Mouse (Mus musculus): ENCODE results near the gene Efna5. TPM values are rescaled to one million over a fixed set of nuclear protein-coding genes. Genes with fewer than 3 reads are reported as not detected.
A peak's percentile ranks its signal among the peaks of the same experiment; 100 is the strongest.

Efna5 gene
- polyA plus RNA-seq, 1 experiment from 2014 or later, result 65.4 TPM

DNA sequence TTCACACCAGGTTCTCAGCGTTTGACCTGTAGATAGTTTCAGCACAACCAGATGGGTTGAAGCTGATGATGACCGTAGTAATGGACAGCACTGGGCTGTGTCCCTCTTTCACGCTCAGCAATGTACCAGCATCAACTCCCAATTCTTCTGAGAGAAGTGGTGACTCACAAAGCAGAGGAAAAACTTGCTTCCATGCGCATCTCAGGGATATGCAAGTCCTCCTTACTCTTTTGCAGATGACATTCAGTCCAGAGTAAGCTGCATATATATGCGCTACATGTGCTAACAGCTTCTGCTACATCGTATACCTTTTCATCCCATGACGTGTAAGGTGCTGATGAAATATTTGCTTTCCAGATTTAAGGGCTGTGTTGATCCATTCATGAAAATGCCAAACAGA, 224.1 kb downstream of the Efna5 start:
- Histone ChIP-seq H3K9ac (replicated peaks; ENCODE audit: low read depth, low read length) (no peak overlapping the region), H3K9me3 (ENCODE audit: control insufficient read depth, low read length) (no peaks in the 10 kb centered on the region), H3K27me3 (ENCODE audit: control insufficient read depth, insufficient read depth, low read length) (no peaks in the 10 kb centered on the region), H3K4me1 (ENCODE audit: control insufficient read depth, insufficient read depth, low read length) (peaks cover 12% of the 10 kb centered on the region; the same call in 1 of the 2 replicates), H3K4me3 (ENCODE audit: low read depth, low read length) (no peak overlapping the region), H3K36me3 (ENCODE audit: control insufficient read depth, insufficient read depth, low read length) (no peaks in the 10 kb centered on the region), H3K4me2 (ENCODE audit: low read depth, low read length) (no peak overlapping the region), H3K27ac (ENCODE audit: low read depth, low read length) (no peak overlapping the region)
- ATAC-seq (ENCODE audit: low read depth), result no peak
- WGBS, result 82% methylated on average over 7 of the region's 7 CpGs

DNA sequence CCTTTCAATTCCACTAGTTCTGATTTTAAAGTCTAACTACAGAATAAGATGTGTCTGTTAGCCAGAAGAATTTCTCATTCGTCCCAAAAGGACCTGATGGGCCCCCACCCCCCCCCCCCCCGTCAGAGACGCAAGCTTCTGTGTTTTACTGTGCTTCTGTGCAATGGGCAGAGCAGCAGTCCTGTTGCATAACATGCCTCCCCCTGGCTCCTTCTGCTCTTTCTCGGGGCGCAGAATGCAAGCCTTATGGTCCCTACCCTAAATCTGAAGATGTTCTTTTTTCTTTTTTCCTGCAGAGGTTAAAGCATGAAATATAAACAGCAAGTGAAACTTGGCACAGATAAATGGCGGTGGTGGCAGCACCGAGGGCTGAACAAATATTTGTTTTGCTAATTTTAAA, 224.5 kb downstream of the Efna5 start:
- WGBS, result 62% methylated on average over 7 of the region's 7 CpGs
- H3K4me2 ChIP-seq (ENCODE audit: low read depth, low read length), result no peak overlapping the region
- H3K4me1 ChIP-seq (ENCODE audit: control insufficient read depth, insufficient read depth, low read length), result peaks cover 9% of the 10 kb centered on the region; the same call in 1 of the 2 replicates
- H3K36me3 ChIP-seq (ENCODE audit: control insufficient read depth, insufficient read depth, low read length), result no peaks in the 10 kb centered on the region
- no peak overlapping the region for H3K9ac ChIP-seq (replicated peaks; ENCODE audit: low read depth, low read length)
- ATAC-seq (ENCODE audit: low read depth), result no peak
- no peaks in the 10 kb centered on the region for H3K27me3 ChIP-seq (ENCODE audit: control insufficient read depth, insufficient read depth, low read length)
- H3K4me3 ChIP-seq (ENCODE audit: low read depth, low read length), result no peak overlapping the region
- H3K9me3 ChIP-seq (ENCODE audit: control insufficient read depth, low read length), result no peaks in the 10 kb centered on the region
- H3K27ac ChIP-seq (ENCODE audit: low read depth, low read length), result no peak overlapping the region

DNA sequence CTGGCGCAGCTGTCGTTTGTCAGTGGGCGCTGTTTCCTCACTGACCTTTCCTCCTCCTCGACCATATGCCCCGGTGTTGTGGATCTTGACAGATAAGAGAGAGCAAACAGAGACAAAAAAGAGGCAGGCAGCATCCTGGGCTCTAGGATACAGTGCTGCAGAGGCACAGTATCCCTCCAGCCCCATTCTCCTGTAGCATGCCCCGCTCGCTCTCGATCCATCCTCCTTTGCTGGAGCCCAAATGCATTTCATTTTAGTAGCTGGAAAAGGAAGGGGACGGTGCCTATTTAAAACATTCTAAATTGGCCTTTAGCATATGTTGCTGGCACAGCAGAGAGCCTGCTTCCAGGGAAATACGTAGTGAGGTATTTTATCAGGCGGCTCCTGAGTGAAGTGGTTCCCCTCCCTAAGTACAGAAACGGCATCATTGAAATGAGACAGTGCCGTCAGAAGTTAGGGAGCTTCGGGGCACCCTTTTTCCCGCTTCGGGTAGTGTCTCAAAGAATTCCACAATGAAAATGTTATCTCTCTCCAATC, 225.2 kb downstream of the Efna5 start:
- H3K27ac ChIP-seq (ENCODE audit: low read depth, low read length), result no peak overlapping the region
- no peaks in the 10 kb centered on the region for H3K36me3 ChIP-seq (ENCODE audit: control insufficient read depth, insufficient read depth, low read length)
- no peaks in the 10 kb centered on the region for H3K9me3 ChIP-seq (ENCODE audit: control insufficient read depth, low read length)
- H3K4me1 ChIP-seq (ENCODE audit: control insufficient read depth, insufficient read depth, low read length), result peaks cover 5% of the 10 kb centered on the region; the same call in 1 of the 2 replicates
- no peak overlapping the region for H3K4me2 ChIP-seq (ENCODE audit: low read depth, low read length)
- no peak for ATAC-seq (ENCODE audit: low read depth)
- H3K27me3 ChIP-seq (ENCODE audit: control insufficient read depth, insufficient read depth, low read length), result no peaks in the 10 kb centered on the region
- no peak overlapping the region for H3K4me3 ChIP-seq (ENCODE audit: low read depth, low read length)
- 62% methylated on average over 16 of the region's 16 CpGs for WGBS
- no peak overlapping the region for H3K9ac ChIP-seq (replicated peaks; ENCODE audit: low read depth, low read length)

DNA sequence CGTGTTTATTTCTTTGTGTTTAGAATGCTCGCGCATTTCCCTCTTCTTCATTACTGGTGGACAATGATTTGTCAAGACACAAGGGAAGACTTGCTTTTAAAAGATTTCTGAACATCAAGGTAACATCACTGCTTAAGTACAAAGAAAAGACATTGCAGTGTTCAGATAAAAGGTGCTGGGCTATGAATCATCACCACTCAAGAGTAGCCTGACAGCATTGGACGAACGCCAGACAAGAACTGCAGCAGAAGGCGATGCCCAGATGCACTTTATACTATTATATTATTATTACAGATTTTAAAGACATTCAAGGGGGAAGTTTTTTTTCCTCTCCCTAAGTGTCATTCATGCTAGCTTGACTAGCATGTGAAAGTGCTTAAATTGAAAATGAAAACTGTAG, 228.7 kb downstream of the Efna5 start:
- H3K36me3 ChIP-seq (ENCODE audit: control insufficient read depth, insufficient read depth, low read length), result no peaks in the 10 kb centered on the region
- H3K4me3 ChIP-seq (ENCODE audit: low read depth, low read length), result no peak overlapping the region
- H3K9me3 ChIP-seq (ENCODE audit: control insufficient read depth, low read length), result no peaks in the 10 kb centered on the region
- ATAC-seq (ENCODE audit: low read depth), result 0 out of 2 replicates have a peak, but pooled peaks have one; percentile 60
- H3K27me3 ChIP-seq (ENCODE audit: control insufficient read depth, insufficient read depth, low read length), result no peaks in the 10 kb centered on the region
- H3K9ac ChIP-seq (replicated peaks; ENCODE audit: low read depth, low read length), result no peak overlapping the region
- peaks cover 5% of the 10 kb centered on the region; the same call in 1 of the 2 replicates for H3K4me1 ChIP-seq (ENCODE audit: control insufficient read depth, insufficient read depth, low read length)
- WGBS, result 57% methylated on average over 6 of the region's 6 CpGs
- no peak overlapping the region for H3K27ac ChIP-seq (ENCODE audit: low read depth, low read length)
- H3K4me2 ChIP-seq (ENCODE audit: low read depth, low read length), result no peak overlapping the region

DNA sequence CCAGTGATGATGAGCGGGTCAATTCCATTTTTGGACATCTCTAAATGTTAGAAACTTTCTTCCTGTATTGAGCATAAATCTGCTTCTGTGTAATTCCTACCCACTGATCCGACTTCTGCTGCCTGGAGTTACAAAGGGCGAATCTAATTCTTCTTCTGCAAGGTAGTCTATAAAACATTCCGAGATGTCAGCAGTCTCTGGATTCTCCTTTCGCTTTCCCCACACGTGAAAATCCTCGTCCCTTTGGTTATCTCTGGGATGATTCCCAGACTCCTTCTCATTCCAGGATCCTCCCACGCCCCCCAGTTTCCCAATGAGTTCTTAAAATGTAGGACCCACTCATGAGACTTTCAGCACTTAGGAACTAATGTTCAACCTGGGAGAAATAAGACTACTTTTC, 229.4 kb downstream of the Efna5 start:
- Histone ChIP-seq H3K9me3 (ENCODE audit: control insufficient read depth, low read length) (no peaks in the 10 kb centered on the region), H3K4me2 (ENCODE audit: low read depth, low read length) (no peak overlapping the region), H3K9ac (replicated peaks; ENCODE audit: low read depth, low read length) (no peak overlapping the region), H3K4me1 (ENCODE audit: control insufficient read depth, insufficient read depth, low read length) (peaks cover 5% of the 10 kb centered on the region; the same call in 1 of the 2 replicates), H3K4me3 (ENCODE audit: low read depth, low read length) (no peak overlapping the region), H3K27me3 (ENCODE audit: control insufficient read depth, insufficient read depth, low read length) (no peaks in the 10 kb centered on the region), H3K36me3 (ENCODE audit: control insufficient read depth, insufficient read depth, low read length) (no peaks in the 10 kb centered on the region), H3K27ac (ENCODE audit: low read depth, low read length) (no peak overlapping the region)
- 61% methylated on average over 8 of the region's 8 CpGs for WGBS
- no peak for ATAC-seq (ENCODE audit: low read depth)

DNA sequence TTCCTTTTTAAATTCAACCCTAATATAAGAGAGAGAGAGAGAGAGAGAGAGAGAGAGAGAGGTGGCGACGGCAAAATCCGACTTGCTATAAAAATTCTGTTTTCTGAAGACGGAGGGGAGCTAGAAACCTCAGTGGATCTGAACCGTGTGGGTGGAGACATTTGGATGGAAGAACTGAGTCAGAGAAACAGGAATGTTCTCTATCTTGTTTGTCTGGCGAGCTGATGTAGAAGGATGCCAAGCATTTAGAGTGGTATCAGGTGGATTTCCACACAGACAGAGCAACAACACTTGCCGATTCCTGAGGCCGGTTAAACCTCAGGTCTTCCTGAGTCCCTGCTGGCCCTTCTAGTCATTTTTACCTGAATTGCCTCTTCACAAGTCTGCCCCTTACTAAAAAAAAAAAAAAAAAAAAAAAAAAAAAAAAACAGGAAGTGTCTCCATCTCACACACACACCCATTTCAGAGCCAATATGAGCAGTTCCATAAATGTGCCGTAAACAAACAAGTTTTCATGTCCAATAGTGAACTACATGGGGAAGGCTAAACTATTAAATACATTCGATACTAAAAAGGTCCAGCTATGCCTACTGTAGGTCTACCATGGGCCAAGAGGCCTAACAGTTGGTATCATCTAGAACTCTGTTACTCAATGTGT, 231.7 kb downstream of the Efna5 start:
- H3K9me3 ChIP-seq (ENCODE audit: control insufficient read depth, low read length), result no peaks in the 10 kb centered on the region
- H3K4me3 ChIP-seq (ENCODE audit: low read depth, low read length), result no peak overlapping the region
- no peaks in the 10 kb centered on the region for H3K27me3 ChIP-seq (ENCODE audit: control insufficient read depth, insufficient read depth, low read length)
- H3K36me3 ChIP-seq (ENCODE audit: control insufficient read depth, insufficient read depth, low read length), result no peaks in the 10 kb centered on the region
- no peak overlapping the region for H3K27ac ChIP-seq (ENCODE audit: low read depth, low read length)
- no peak overlapping the region for H3K4me2 ChIP-seq (ENCODE audit: low read depth, low read length)
- no peak overlapping the region for H3K9ac ChIP-seq (replicated peaks; ENCODE audit: low read depth, low read length)
- 94% methylated on average over 10 of the region's 10 CpGs for WGBS
- 0 out of 2 replicates have a peak, but pooled peaks cover 5% of the 10 kb centered on the region for H3K4me1 ChIP-seq (ENCODE audit: control insufficient read depth, insufficient read depth, low read length)
- ATAC-seq (ENCODE audit: low read depth), result no peak

DNA sequence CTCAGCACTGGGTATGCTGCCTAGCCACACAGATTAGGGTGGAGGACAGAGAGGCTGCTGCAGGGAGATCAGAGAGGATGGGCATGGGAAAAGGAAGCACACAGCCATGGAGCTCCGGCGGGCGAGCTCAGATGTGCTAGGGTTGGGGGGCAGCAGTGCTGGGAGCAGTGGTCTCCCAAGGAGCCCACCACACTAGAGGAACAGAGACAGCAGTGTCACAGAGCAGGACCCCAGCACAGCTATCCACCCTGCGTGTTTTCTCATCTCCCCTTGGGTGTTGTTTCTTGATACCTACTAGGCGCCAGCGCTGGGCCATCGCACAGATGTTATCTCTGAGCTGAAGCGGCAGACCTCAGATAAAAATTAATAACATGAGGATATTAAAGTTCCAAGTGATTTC, 234.3 kb downstream of the Efna5 start:
- Histone ChIP-seq H3K4me1 (ENCODE audit: control insufficient read depth, insufficient read depth, low read length) (no peaks in the 10 kb centered on the region), H3K27me3 (ENCODE audit: control insufficient read depth, insufficient read depth, low read length) (no peaks in the 10 kb centered on the region), H3K9me3 (ENCODE audit: control insufficient read depth, low read length) (no peaks in the 10 kb centered on the region), H3K27ac (ENCODE audit: low read depth, low read length) (no peak overlapping the region), H3K36me3 (ENCODE audit: control insufficient read depth, insufficient read depth, low read length) (no peaks in the 10 kb centered on the region), H3K4me3 (ENCODE audit: low read depth, low read length) (no peak overlapping the region), H3K9ac (replicated peaks; ENCODE audit: low read depth, low read length) (no peak overlapping the region), H3K4me2 (ENCODE audit: low read depth, low read length) (no peak overlapping the region)
- ATAC-seq (ENCODE audit: low read depth), result no peak
- 84% methylated on average over 8 of the region's 8 CpGs for WGBS

DNA sequence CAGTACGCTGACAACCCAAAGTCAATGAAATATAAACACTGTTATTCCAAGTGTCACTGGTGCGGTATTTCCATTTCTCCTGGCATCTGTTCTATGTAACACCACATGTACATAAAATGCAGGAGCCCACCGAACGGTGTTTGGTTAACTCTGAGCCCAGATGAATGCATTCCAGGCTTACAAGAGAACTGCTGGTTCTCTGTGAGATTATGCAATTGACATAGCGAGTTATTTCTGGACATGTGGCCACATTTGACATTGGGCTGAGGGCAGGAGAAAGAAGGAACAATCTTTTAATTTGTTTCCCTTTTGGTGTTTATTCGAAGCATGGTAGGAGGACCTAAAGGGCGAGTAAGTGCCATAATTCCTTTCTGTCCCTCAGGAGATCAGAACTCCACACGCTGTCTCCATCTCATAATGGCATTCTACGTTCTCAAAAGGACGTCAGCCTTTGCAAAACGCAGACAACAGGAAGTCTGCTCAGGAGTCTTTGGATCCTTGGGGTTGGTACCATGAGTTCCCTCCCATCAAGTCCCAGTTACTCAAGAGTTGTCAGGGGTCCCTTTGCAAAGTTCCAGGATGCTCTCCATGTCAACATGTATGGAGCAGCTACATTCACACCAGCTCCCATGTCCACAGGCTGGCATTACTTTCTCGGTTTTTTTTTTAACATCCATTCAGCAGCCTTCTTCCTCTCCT, 238.5 kb downstream of the Efna5 start:
- Histone ChIP-seq H3K4me3 (ENCODE audit: low read depth, low read length) (no peak overlapping the region), H3K4me1 (ENCODE audit: control insufficient read depth, insufficient read depth, low read length) (no peaks in the 10 kb centered on the region), H3K36me3 (ENCODE audit: control insufficient read depth, insufficient read depth, low read length) (no peaks in the 10 kb centered on the region), H3K9ac (replicated peaks; ENCODE audit: low read depth, low read length) (no peak overlapping the region), H3K4me2 (ENCODE audit: low read depth, low read length) (no peak overlapping the region), H3K27ac (ENCODE audit: low read depth, low read length) (no peak overlapping the region), H3K27me3 (ENCODE audit: control insufficient read depth, insufficient read depth, low read length) (no peaks in the 10 kb centered on the region), H3K9me3 (ENCODE audit: control insufficient read depth, low read length) (no peaks in the 10 kb centered on the region)
- 74% methylated on average over 12 of the region's 12 CpGs for WGBS
- no peak for ATAC-seq (ENCODE audit: low read depth)

DNA sequence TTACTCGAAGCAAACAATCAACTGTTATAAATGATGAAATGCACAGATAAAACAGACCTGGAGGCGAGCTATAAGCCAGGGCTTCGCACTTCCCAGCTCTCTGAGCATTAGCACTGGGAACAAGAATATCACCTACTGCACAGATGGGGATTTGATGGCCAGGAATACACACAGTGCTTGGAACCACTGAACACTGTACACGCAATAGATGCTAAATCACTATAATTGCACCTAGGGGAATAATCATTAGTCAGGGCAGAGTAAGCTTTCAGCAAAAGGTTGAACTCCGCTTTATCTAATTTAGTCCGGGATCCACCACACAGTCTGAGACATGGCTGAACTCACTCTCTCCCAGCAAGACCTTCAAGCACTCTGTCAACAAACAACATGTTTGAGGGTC, 240.5 kb downstream of the Efna5 start:
- ATAC-seq (ENCODE audit: low read depth), result peak; percentile 79
- 40% methylated on average over 6 of the region's 6 CpGs for WGBS
- H3K27ac ChIP-seq (ENCODE audit: low read depth, low read length), result no peak overlapping the region
- no peak overlapping the region for H3K4me2 ChIP-seq (ENCODE audit: low read depth, low read length)
- H3K4me1 ChIP-seq (ENCODE audit: control insufficient read depth, insufficient read depth, low read length), result no peaks in the 10 kb centered on the region
- no peak overlapping the region for H3K9ac ChIP-seq (replicated peaks; ENCODE audit: low read depth, low read length)
- H3K4me3 ChIP-seq (ENCODE audit: low read depth, low read length), result no peak overlapping the region
- H3K27me3 ChIP-seq (ENCODE audit: control insufficient read depth, insufficient read depth, low read length), result no peaks in the 10 kb centered on the region
- H3K36me3 ChIP-seq (ENCODE audit: control insufficient read depth, insufficient read depth, low read length), result no peaks in the 10 kb centered on the region
- no peaks in the 10 kb centered on the region for H3K9me3 ChIP-seq (ENCODE audit: control insufficient read depth, low read length)
